Mouse (Mus musculus) MEL (cell line): ENCODE results near the gene Mok. TPM values are rescaled to one million over a fixed set of nuclear protein-coding genes. Genes with fewer than 3 reads are reported as not detected.
A peak's percentile ranks its signal among the peaks of the same experiment; 100 is the strongest.

Source experiments
- DNase-seq: peaks from one replicate; pipeline ENCODE4 v3.0.0; 2011; ENCODE audit warnings: low read depth, low spot score
- H3K27ac ChIP-seq: 2 replicates; pipeline ENCODE4 v1.5.1; 2012; ENCODE audit warnings: low read depth, mild to moderate bottlenecking, control low read depth, low read length, moderate library complexity; ENCODE audit not compliant: control insufficient read depth
- H3K27me3 ChIP-seq, 2 experiments: fragments of 150-350 bp in 1 of 2; sonication (generic) in 1 of 2; 2 replicates each; pipeline ENCODE4 v1.6.1; 2012; ENCODE audit warnings: low read length in 2 of 2, mild to moderate bottlenecking in 2 of 2, improper control_type of control experiment in 1 of 2, moderate library complexity in 1 of 2; ENCODE audit not compliant: insufficient read depth in 2 of 2, control insufficient read depth in 1 of 2
- H3K36me3 ChIP-seq, 2 experiments: 2 replicates each; pipeline ENCODE4 v1.6.1; 2012 to 2014; ENCODE audit warnings: low read length in 2 of 2, improper control_type of control experiment in 1 of 2, inconsistent platforms in 1 of 2, mild to moderate bottlenecking in 1 of 2; ENCODE audit not compliant: insufficient read depth in 2 of 2, control insufficient read depth in 1 of 2
- H3K4me1 ChIP-seq, 2 experiments: fragments of 150-350 bp in 1 of 2; sonication (generic) in 1 of 2; 2 replicates each; pipeline ENCODE4 v1.6.1; 2012; ENCODE audit warnings: low read length in 2 of 2, improper control_type of control experiment in 1 of 2, mild to moderate bottlenecking in 1 of 2; ENCODE audit not compliant: insufficient read depth in 2 of 2, control insufficient read depth in 1 of 2
- H3K4me3 ChIP-seq, 2 experiments: fragments of 150-350 bp in 1 of 2; sonication (generic) in 1 of 2; 2 replicates each; pipeline ENCODE4 v1.5.1; 2012; ENCODE audit warnings: low read depth in 2 of 2, low read length in 2 of 2, mild to moderate bottlenecking in 2 of 2, moderate library complexity in 2 of 2, control low read depth in 1 of 2, improper control_type of control experiment in 1 of 2; ENCODE audit not compliant: control insufficient read depth in 1 of 2, insufficient read depth in 1 of 2
- H3K79me2 ChIP-seq: 2 replicates; pipeline ENCODE4 v1.6.1; 2012; ENCODE audit warnings: mild to moderate bottlenecking, low read length, moderate library complexity; ENCODE audit not compliant: control insufficient read depth, poor library complexity, insufficient read depth
- H3K9ac ChIP-seq: 2 replicates; pipeline ENCODE4 v1.6.1; 2012; ENCODE audit warnings: low read depth, mild to moderate bottlenecking, control low read depth, low read length, moderate library complexity; ENCODE audit not compliant: control insufficient read depth, poor library complexity, severe bottlenecking
- H3K9me3 ChIP-seq: fragments of 150-350 bp; sonication (generic); replicated peaks from 2 replicates; pipeline ENCODE4 v1.6.1; 2012; ENCODE audit warnings: mild to moderate bottlenecking, low read length, improper control_type of control experiment, moderate library complexity; ENCODE audit not compliant: insufficient read depth
- ELF1 ChIP-seq: IDR thresholded peaks from 2 replicates; pipeline ENCODE4 v1.6.1; 2014; ENCODE audit warnings: low read depth, mild to moderate bottlenecking, inconsistent platforms, low read length, improper control_type of control experiment, moderate library complexity
- GATA1 ChIP-seq: IDR thresholded peaks from 2 replicates; pipeline ENCODE4 v1.6.1; 2011; ENCODE audit warnings: low read depth, low read length, improper control_type of control experiment
- HCFC1 ChIP-seq: IDR thresholded peaks from 2 replicates; pipeline ENCODE4 v1.6.1; 2012; ENCODE audit warnings: low read depth, mild to moderate bottlenecking, inconsistent platforms, low read length, improper control_type of control experiment, moderate library complexity
- KAT2A ChIP-seq: conservative IDR thresholded peaks from 2 replicates; pipeline ENCODE4 v1.6.1; 2012; ENCODE audit warnings: low read depth, low read length, improper control_type of control experiment, inconsistent platforms
- MAFK ChIP-seq: IDR thresholded peaks from 2 replicates; pipeline ENCODE4 v1.6.1; 2011; ENCODE audit warnings: low read depth, mild to moderate bottlenecking, low read length, improper control_type of control experiment, borderline replicate concordance
- MYB ChIP-seq: IDR thresholded peaks from 2 replicates; pipeline ENCODE4 v1.6.1; 2011; ENCODE audit warnings: mild to moderate bottlenecking, low read depth, low read length, improper control_type of control experiment
- POLR2A ChIP-seq, 2 experiments: IDR thresholded peaks; 2 replicates each; pipeline ENCODE4 v1.6.1; 2011 to 2012; ENCODE audit warnings: low read length in 2 of 2, mild to moderate bottlenecking in 2 of 2, control low read depth in 1 of 2, improper control_type of control experiment in 1 of 2, low read depth in 1 of 2, moderate library complexity in 1 of 2; ENCODE audit not compliant: control insufficient read depth in 1 of 2, insufficient read depth in 1 of 2, poor library complexity in 1 of 2
- POLR2AphosphoS5 ChIP-seq: IDR thresholded peaks from 2 replicates; pipeline ENCODE4 v1.6.1; 2012; ENCODE audit warnings: low read depth, borderline replicate concordance, mild to moderate bottlenecking, inconsistent platforms, low read length, moderate library complexity, mixed read lengths
- RAD21 ChIP-seq: IDR thresholded peaks from 2 replicates; pipeline ENCODE4 v1.6.1; 2011; ENCODE audit warnings: mild to moderate bottlenecking, low read depth, low read length, improper control_type of control experiment
- RCOR1 ChIP-seq: IDR thresholded peaks from 2 replicates; pipeline ENCODE4 v1.6.1; 2012; ENCODE audit warnings: low read depth, mild to moderate bottlenecking, inconsistent platforms, low read length, improper control_type of control experiment
- SIN3A ChIP-seq: IDR thresholded peaks from 2 replicates; pipeline ENCODE4 v1.6.1; 2012; ENCODE audit warnings: low read length, improper control_type of control experiment, inconsistent platforms
- TBP ChIP-seq: IDR thresholded peaks from 2 replicates; pipeline ENCODE4 v1.8.0; 2011; ENCODE audit warnings: low read depth, low read length, improper control_type of control experiment
- TCF12 ChIP-seq: IDR thresholded peaks from 2 replicates; pipeline ENCODE4 v1.6.1; 2014; ENCODE audit warnings: low read depth, mild to moderate bottlenecking, inconsistent platforms, low read length, improper control_type of control experiment, moderate library complexity
- ZMIZ1 ChIP-seq: IDR thresholded peaks from 2 replicates; pipeline ENCODE4 v1.6.1; 2012; ENCODE audit warnings: low read depth, mild to moderate bottlenecking, inconsistent platforms, low read length, improper control_type of control experiment, moderate library complexity
- ZNF384 ChIP-seq: IDR thresholded peaks from 2 replicates; pipeline ENCODE4 v1.6.1; 2012; ENCODE audit warnings: low read depth, mild to moderate bottlenecking, inconsistent platforms, low read length, improper control_type of control experiment
- polyA plus RNA-seq, 2 experiments: library from polyadenylated mRNA; stranded (reverse) in 1 of 2; unstranded in 1 of 2; fragments of >175 nt in 1 of 2; fragments of >200 nt in 1 of 2; gene quantifications; 2 replicates each; pipeline versions ENCODE4 v1.2.1 to v1.2.4; 2012; ENCODE audit warnings: low replicate concordance in 2 of 2, low read depth in 1 of 2; ENCODE audit not compliant: insufficient read length in 2 of 2, insufficient read depth in 1 of 2, missing spikeins in 1 of 2
- total RNA-seq: library from RNA; depleted of rRNA; stranded (reverse); fragments of 300-350 nt; gene quantifications from 2 replicates; pipeline ENCODE4 v1.2.3, GENCODE M21; 2012

Gene Mok
- total and polyA plus RNA-seq, 3 experiments = 0.39 to 1.6 TPM; not detected in 1

DNA sequence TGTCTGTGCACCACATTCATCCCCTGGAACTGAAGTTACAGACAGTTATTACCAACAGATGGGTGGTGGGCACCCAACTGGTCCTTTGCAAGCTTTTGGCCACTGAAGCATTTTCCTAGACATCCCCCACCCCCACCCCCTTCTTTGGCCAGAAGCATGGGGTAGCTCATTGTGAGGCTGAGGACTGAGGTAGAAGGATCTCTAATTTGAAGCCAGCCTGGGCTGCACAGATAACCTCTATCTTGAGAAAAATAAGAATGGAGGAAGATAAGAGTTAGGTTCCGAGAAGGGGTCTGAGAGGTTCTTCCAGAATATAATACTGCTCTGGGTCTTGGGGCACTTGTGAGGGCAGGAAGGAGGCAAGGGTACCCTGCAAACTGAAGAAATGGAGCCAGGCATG lies 58.5 kb downstream of the Mok start:
- Histone ChIP-seq H3K36me3 (peaks cover 2 to 11% of the 10 kb centered on the region in 2 experiments), H3K27ac (no peak overlapping the region), H3K9ac (no peak overlapping the region), H3K9me3 (no peaks in the 10 kb centered on the region), H3K79me2 (no peaks in the 10 kb centered on the region), H3K4me1 (peaks cover 5 to 14% of the 10 kb centered on the region in 2 experiments), H3K4me3 (no peak overlapping the region), H3K27me3 (no peaks in the 10 kb centered on the region)
- TF ChIP-seq GATA1 = peak; percentile 41; the same call in 1 of the 2 replicates
- TF ChIP-seq POLR2AphosphoS5 = no peak
- peak; percentile 45; the same call in 1 of the 2 replicates for TF ChIP-seq TCF12
- DNase-seq = no peak

DNA sequence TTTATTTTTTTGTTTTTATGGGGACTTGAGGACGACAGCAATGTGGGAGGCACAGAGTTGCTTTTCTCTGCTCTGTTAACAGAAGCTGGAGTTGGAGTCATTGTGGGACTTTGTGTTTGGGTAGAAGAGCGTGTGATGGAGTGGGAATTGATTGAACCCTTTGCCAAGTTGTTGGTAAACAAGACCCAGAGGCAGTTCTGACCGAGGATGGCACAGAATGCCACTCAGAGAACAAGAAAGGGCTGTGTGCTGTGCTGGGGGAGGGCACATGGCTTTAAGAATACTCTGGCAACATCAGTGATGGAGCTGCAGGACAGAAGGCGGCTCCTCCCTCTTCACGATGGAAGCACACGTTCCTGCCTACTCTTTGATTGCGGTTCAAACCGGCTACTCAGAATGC lies 59.6 kb downstream of the Mok start:
- no peak overlapping the region for H3K9ac ChIP-seq
- DNase-seq = no peak
- no peaks in the 10 kb centered on the region for H3K27me3 ChIP-seq
- H3K27ac ChIP-seq = no peak overlapping the region
- peaks cover 2 to 15% of the 10 kb centered on the region in 2 experiments for H3K36me3 ChIP-seq
- no peak overlapping the region for H3K4me3 ChIP-seq
- H3K79me2 ChIP-seq = peaks cover 3% of the 10 kb centered on the region; the same call in 1 of the 2 replicates
- H3K9me3 ChIP-seq = no peaks in the 10 kb centered on the region
- H3K4me1 ChIP-seq = peaks cover 5 to 19% of the 10 kb centered on the region in 2 experiments
- TF ChIP-seq POLR2A (IDR thresholded peaks at IDR 0.05; ENCODE audit: control insufficient read depth in 1 of 2, insufficient read depth in 1 of 2, low read depth in 1 of 2, low read length in 2 of 2, poor library complexity in 1 of 2) = no peak

DNA sequence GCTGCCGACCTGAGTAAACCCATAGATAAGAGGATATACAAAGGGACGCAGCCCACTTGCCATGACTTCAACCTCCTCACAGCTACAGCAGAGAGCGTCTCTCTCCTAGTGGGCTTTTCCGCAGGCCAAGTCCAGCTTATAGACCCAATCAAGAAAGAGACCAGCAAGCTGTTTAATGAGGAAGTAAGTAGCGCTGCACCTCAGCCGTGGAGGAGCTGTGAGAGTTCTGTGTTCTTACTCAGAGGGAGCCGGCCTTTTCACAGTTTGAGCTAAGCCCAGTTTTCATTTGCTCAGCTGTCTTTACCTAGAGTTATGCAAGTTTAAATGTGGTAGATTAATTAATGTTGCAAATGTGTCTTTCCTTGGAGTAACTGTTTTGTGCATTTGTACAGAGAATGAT lies 61.4 kb downstream of the Mok start:
- H3K4me1 ChIP-seq = peaks cover 5 to 29% of the 10 kb centered on the region in 2 experiments
- H3K36me3 ChIP-seq = peaks cover 2 to 20% of the 10 kb centered on the region in 2 experiments
- H3K4me3 ChIP-seq = no peak overlapping the region
- H3K9ac ChIP-seq = no peak overlapping the region
- no peaks in the 10 kb centered on the region for H3K9me3 ChIP-seq
- H3K79me2 ChIP-seq = peaks cover 3% of the 10 kb centered on the region; the same call in 1 of the 2 replicates
- H3K27me3 ChIP-seq = no peaks in the 10 kb centered on the region
- TF ChIP-seq SIN3A (no peak), ELF1 (no peak), MYB (no peak), RAD21 (no peak), KAT2A (no peak), ZNF384 (no peak), HCFC1 (no peak), TBP (no peak), MAFK (no peak), ZMIZ1 (no peak), RCOR1 (no peak)
- peak; percentile 28 for DNase-seq
- no peak overlapping the region for H3K27ac ChIP-seq
